Mouse (Mus musculus) E14TG2a.4 (cell line): ENCODE measurements at regions not wholly inside any gene's neighbourhood (a gene's known extent, or its start where the extent isn't known, plus 50 kb on each side); places are given as distances from the start of the nearest gene placed in this dataset.
"Not testable (repeated sequence)": the region's sequence is repeated elsewhere in the genome, so short reads cannot be mapped to it uniquely, and the experiment has no call there.

Experiments
- CTCF ChIP-seq: conservative IDR thresholded peaks from 2 replicates; pipeline ENCODE4 v1.5.1; 2014; ENCODE audit warnings: low read length
- POU5F1 ChIP-seq: IDR thresholded peaks from 2 replicates; pipeline ENCODE4 v1.6.1; 2014; ENCODE audit warnings: low read length, borderline replicate concordance

DNA sequence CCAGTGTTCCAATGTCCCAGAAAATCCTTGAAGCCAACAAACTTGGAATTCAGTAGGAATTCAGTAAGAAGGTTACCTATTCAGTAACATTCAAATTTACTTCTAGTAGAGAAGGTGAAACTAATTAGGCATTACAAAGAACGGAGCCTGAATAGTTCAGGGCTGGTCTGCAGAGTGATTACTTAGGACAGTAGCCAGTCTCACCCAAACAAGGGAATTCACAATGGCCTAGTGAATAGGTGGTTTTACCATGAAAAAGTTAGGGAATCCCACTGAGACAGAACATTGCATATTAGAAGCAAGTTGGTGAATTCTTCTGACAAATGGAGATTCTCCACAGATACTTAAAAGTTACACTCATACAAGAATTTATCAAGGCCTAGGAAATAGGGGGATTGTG is 1460.4 kb downstream of the Gm9008 start:
- not testable (repeated sequence) for TF ChIP-seq CTCF, POU5F1
